Mouse (Mus musculus): Measurements from ENCODE around the gene Gtpbp1.
A peak's percentile ranks its signal among the peaks of the same experiment; 100 is the strongest.

Gtpbp1 gene

DNA sequence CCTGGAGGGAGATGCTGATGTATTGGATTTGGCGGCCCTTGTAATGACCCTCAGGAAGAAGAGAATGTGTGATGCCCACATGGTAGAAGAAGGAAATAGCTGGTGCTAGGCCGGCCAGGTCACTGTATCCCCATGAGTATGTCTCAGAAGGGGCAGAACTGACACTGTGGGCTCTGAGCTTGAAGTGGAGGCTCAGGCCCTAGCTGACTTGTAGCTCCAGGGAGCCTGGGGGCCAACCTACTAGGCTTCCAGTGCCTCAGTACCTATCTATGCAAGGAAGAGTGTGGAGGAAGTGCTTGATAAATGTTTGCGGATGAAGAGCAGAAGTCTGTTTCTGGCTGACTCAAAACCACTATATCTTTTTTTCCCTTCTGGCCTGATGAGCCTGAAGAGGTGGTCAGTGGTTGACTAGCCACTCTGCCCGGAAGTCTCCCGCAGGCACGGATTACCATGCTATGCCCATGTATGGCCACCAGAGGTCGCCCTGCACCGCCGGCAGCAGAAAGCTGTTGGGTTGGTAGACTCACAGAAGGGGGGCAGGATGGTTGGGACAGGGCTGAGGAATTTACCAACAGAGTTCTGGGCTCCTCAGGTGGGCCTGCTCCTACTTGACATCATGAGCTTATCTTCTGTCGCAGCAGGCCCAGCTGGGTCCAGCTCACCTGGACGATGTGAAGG lies 62.2 kb downstream of the Gtpbp1 start:
- peak; percentile 65 to 73 for DNase-seq (ENCODE audit: low read depth in 2 of 2, low spot score in 2 of 2)

DNA sequence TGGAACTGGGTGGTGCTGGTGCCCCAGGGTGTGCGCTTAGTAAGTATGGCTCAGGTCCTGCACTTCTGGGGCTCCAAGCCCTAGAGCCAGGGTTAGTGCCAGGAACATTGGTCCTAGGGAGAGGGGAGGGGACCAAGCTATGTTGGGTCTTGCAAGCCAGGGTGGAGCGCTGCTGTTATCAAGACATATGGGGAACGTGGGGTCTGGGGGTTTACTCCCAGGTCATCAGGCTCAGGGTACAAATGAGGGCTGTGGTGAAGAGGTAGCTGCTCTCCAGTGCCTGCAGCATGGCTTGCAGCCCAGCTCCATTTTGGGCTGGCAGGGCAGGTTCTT lies 62.7 kb downstream of the Gtpbp1 start:
- DNase-seq (ENCODE audit: low read depth in 2 of 2, low spot score in 2 of 2): no peak

DNA sequence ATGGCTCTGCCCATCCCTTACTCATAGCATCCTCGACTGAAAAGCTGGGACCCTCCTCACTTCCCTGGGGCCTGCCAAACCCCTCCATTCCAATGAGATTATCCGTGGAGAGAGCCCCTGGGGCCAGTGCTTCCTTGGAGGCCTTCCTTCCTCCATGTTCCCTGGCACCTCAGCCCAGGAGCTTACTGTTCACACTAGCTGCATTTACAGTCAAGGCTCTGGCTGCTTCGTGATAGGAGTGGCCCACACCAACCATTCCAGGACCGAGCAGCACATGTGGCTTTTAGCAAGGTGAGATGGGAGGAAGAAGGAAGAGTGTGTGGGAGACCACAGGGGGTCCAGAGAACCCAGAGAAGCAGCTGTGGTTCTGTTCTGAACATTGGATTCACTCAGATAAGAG lies 63.2 kb downstream of the Gtpbp1 start:
- no peak for DNase-seq (ENCODE audit: low read depth in 2 of 2, low spot score in 2 of 2)

- no peak for DNase-seq (ENCODE audit: low read depth in 2 of 2, low spot score in 2 of 2)
These were observed 64.5 kb downstream of the Gtpbp1 start for GRCm38 (mm10) chr15:79755176-79755575.

DNA sequence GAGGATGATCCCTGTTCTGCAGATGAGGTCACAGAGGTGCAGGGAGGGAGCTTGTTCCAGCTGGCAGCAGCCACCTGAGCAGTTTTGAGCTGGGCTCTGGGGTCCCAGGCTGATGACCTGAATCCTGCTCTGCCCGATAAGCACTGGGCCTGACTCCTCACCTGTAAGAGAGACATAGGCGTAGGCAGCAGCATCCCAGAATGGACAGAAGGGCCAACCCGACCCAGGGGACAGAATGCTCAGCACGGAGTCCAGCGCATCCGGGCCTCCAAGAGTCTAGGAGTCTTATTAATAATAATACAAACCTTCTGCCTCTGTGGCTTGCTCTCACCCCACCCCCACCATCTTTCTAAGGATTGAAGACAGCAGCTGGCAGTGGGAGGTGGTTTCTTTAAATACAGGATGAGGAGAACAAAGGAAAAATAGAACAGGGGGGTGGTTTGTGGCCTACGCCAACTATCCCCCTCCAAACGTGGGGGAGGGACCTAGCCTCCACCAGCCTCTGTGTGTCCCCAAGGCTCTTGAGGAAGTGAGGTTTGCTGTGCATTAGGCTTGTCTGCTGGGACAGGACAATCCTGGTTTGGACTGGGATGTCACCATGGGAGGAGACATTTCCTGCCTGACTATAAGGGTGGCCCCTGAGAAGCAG lies 65.5 kb downstream of the Gtpbp1 start:
- no peak for DNase-seq (ENCODE audit: low read depth in 2 of 2, low spot score in 2 of 2)

GRCm38 (mm10) chr15:79757118-79757517 lies 66.5 kb downstream of the Gtpbp1 start:
- DNase-seq (ENCODE audit: low read depth in 2 of 2, low spot score in 2 of 2): no peak

GRCm38 (mm10) chr15:79760956-79761355 lies 70.3 kb downstream of the Gtpbp1 start:
- no peak for DNase-seq (ENCODE audit: low read depth in 2 of 2, low spot score in 2 of 2)

GRCm38 (mm10) chr15:79763001-79763400 lies 72.4 kb downstream of the Gtpbp1 start:
- no peak for DNase-seq (ENCODE audit: low read depth in 2 of 2, low spot score in 2 of 2)

GRCm38 (mm10) chr15:79763601-79764246 lies 73.1 kb downstream of the Gtpbp1 start:
- no peak for DNase-seq (ENCODE audit: low read depth in 2 of 2, low spot score in 2 of 2)

DNA sequence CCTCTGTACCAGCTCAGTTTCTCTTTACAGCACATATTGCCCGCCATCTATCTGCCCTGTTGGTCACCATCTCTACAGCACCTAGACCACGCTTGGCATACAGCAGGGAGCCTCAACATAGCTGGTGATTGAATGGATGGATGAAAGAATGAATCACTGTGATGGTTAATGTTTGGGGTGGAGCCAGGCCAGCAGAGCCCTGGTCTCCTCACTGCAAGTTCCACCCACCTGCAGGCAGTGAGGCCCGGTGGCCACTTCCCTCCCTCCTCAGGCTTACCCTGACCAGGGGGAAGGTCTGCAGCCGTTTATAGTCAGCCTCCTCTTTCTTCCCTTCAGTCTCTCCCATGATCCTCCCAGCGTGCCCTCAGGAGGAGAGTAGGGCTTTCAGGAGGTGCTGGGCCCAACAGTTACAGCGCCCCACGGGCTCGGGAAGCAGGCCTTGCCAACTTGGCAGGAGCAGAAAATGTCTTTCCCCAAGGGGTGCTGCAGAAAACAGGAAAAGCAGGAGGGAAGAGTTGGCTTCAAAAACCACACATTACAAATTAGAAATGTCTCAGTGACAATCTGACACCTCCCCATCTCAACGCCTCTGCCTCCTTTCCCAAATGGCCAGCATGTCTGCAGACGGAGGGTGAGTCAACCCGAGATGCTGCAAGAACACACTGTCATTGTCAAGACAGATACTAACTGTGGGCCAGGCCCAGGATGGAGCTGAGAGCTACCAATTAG lies 74.1 kb downstream of the Gtpbp1 start:
- DNase-seq (ENCODE audit: low read depth in 2 of 2, low spot score in 2 of 2): no peak

DNA sequence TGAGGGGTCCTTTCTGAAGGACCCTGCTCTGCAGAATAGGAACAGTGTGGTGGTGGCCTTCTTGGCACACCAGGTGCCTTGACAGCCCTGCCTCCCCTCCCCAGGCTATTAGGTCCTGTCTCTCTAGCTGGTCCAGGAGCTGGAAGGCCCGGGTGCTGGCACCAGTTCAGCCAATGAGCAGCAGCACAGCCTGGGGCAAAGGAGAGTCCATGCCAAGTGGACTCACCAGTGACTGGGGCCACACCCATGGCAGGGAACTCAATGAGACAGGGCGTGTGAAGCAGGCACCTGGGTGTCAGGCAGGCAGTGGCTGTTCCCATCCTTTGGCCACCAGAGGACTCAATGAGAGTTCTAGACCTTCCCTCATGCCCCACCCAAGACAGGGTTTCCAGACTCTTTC lies 74.7 kb downstream of the Gtpbp1 start:
- DNase-seq (ENCODE audit: low read depth in 2 of 2, low spot score in 2 of 2): no peak

DNA sequence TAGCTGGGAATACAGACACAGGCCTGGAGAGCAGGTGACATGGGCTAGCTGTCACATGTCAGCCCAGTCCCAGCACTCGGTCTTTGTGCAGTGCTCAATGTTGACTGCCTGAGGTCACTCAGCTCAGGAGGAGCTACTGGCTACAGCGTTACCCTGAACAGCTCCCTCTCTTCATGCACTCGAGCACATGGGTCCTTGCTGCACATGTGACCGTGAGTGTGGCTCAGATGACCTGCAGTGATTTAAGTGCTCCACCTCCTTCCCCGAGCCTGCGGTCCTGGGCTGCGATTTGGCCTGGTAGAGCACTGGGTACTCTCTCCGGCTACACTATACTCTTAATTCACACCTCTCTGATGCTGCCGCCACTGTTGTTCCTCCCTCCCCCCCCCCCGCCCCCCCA lies 75.5 kb downstream of the Gtpbp1 start:
- DNase-seq (ENCODE audit: low read depth in 2 of 2, low spot score in 2 of 2): no peak

DNA sequence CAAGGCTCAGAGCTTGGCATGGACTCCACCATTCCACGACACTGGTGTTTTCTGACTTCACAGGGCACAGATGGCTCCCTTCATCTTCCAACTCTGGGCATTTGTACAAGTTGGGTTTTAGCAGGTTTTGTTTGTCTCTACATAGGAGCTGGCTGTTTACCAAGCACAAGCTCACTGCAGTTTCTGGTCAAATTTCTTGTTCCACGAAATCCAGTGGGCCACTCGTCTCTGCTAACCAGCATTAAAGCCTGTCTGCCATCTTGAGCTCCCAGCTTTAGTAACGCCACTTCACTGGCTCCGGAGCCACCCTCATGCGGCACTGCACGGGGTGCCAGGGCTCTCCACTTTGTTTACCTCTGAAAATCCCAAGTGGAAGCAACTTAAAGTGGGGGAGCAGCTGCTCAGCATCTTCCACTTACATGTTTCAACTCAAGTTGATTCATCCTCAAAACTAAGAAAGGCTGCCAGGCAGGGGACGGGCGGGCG lies 76.0 kb downstream of the Gtpbp1 start:
- DNase-seq (ENCODE audit: low read depth in 2 of 2, low spot score in 2 of 2): no peak

GRCm38 (mm10) chr15:79767327-79767961 lies 76.8 kb downstream of the Gtpbp1 start:
- no peak for DNase-seq (ENCODE audit: low read depth in 2 of 2, low spot score in 2 of 2)

- no peak for DNase-seq (ENCODE audit: low read depth in 2 of 2, low spot score in 2 of 2)
These were observed 77.7 kb downstream of the Gtpbp1 start for GRCm38 (mm10) chr15:79768302-79768701.

GRCm38 (mm10) chr15:79770629-79771240 lies 80.1 kb downstream of the Gtpbp1 start:
- no peak for DNase-seq (ENCODE audit: low read depth in 2 of 2, low spot score in 2 of 2)

Data from CD8-positive naive resting alpha-beta T cell, adult 2 months (primary cell).